Mouse (Mus musculus) common myeloid progenitor, adult 5-6 weeks (primary cell): Measurements from ENCODE around the gene Zdhhc24. TPM values are rescaled to one million over a fixed set of nuclear protein-coding genes. Genes with fewer than 3 reads are reported as not detected.

Experiments used
- total RNA-seq: library from RNA; stranded (forward); fragments of 200-1000, 187-1606 nt; gene quantifications from 2 replicates; pipeline ENCODE4 v1.2.3, GENCODE M21; 2017

Gene Zdhhc24
- total RNA-seq, 1 experiment from 2014 or later: 9.6 TPM

Other genes with a start within 250 kb of the Zdhhc24 start
- gene Gm960, start 180.0 kb upstream of the Zdhhc24 start, total RNA-seq: not detected in 2 replicates
- gene Sptbn2, start 167.5 kb upstream of the Zdhhc24 start, total RNA-seq: under 0.01 and 0.10 TPM in 2 replicates
- gene Rbm4b, start 122.2 kb upstream of the Zdhhc24 start, total RNA-seq: 14.6 and 15.9 TPM in 2 replicates
- 70.3 and 72.6 TPM in 2 replicates for gene Rbm4, start 84.8 kb upstream of the Zdhhc24 start, total RNA-seq
- 48.6 and 50.1 TPM in 2 replicates for gene Gm21992, start 67.1 kb upstream of the Zdhhc24 start, total RNA-seq
- 22.6 and 28.6 TPM in 2 replicates for gene Rbm14, start 67.0 kb upstream of the Zdhhc24 start, total RNA-seq
- gene Ccs, start 39.3 kb upstream of the Zdhhc24 start, total RNA-seq: 37.3 and 61.4 TPM in 2 replicates
- gene Ccdc87, start 39.3 kb upstream of the Zdhhc24 start, total RNA-seq: not detected in 2 replicates
- 4.7 and 11.5 TPM in 2 replicates for gene Ctsf, start 23.5 kb upstream of the Zdhhc24 start, total RNA-seq
- gene Actn3, start 759 bp upstream of the Zdhhc24 start, total RNA-seq: 0.37 TPM in 1 of 2 replicates, not detected in the other
- gene Bbs1, start 28.0 kb downstream of the Zdhhc24 start, total RNA-seq: 3.8 and 4.8 TPM in 2 replicates
- gene Dpp3, start 49.6 kb downstream of the Zdhhc24 start, total RNA-seq: 34.8 and 40.8 TPM in 2 replicates
- 0.14 TPM in 1 of 2 replicates, not detected in the other for gene Peli3, start 64.5 kb downstream of the Zdhhc24 start, total RNA-seq
- gene Mrpl11, start 83.5 kb downstream of the Zdhhc24 start, total RNA-seq: 56.0 and 82.6 TPM in 2 replicates
- not detected in 2 replicates for gene Npas4, start 111.6 kb downstream of the Zdhhc24 start, total RNA-seq
- 2.3 and 4.3 TPM in 2 replicates for gene Slc29a2, start 145.2 kb downstream of the Zdhhc24 start, total RNA-seq
- gene B4gat1, start 160.2 kb downstream of the Zdhhc24 start, total RNA-seq: 9.2 TPM in 1 of 2 replicates, not detected in the other
- 5.8 TPM in 1 of 2 replicates, not detected in the other for gene AC124502.3, start 160.2 kb downstream of the Zdhhc24 start, total RNA-seq
- 27.8 and 28.5 TPM in 2 replicates for gene Brms1, start 162.7 kb downstream of the Zdhhc24 start, total RNA-seq
- gene Rin1, start 171.8 kb downstream of the Zdhhc24 start, total RNA-seq: 0.15 and 0.18 TPM in 2 replicates
- gene Cd248, start 189.4 kb downstream of the Zdhhc24 start, total RNA-seq: 0.41 and 0.49 TPM in 2 replicates
- gene Tmem151a, start 206.9 kb downstream of the Zdhhc24 start, total RNA-seq: not detected in 2 replicates
- gene Yif1a, start 209.9 kb downstream of the Zdhhc24 start, total RNA-seq: 15.2 and 19.3 TPM in 2 replicates
- 0.46 TPM in 1 of 2 replicates, not detected in the other for gene Cnih2, start 219.9 kb downstream of the Zdhhc24 start, total RNA-seq
- gene Rab1b, start 228.4 kb downstream of the Zdhhc24 start, total RNA-seq: 62.3 and 67.7 TPM in 2 replicates
- gene Klc2, start 239.9 kb downstream of the Zdhhc24 start, total RNA-seq: 4.8 and 5.2 TPM in 2 replicates